Mouse (Mus musculus) B cell, adult 2 months (primary cell): ENCODE data around the gene Fosl2.

ENCODE experiments used
- DNase-seq, 2 experiments: peaks; one replicate each; pipeline ENCODE4 v3.0.0; 2022

Gene Fosl2

DNA sequence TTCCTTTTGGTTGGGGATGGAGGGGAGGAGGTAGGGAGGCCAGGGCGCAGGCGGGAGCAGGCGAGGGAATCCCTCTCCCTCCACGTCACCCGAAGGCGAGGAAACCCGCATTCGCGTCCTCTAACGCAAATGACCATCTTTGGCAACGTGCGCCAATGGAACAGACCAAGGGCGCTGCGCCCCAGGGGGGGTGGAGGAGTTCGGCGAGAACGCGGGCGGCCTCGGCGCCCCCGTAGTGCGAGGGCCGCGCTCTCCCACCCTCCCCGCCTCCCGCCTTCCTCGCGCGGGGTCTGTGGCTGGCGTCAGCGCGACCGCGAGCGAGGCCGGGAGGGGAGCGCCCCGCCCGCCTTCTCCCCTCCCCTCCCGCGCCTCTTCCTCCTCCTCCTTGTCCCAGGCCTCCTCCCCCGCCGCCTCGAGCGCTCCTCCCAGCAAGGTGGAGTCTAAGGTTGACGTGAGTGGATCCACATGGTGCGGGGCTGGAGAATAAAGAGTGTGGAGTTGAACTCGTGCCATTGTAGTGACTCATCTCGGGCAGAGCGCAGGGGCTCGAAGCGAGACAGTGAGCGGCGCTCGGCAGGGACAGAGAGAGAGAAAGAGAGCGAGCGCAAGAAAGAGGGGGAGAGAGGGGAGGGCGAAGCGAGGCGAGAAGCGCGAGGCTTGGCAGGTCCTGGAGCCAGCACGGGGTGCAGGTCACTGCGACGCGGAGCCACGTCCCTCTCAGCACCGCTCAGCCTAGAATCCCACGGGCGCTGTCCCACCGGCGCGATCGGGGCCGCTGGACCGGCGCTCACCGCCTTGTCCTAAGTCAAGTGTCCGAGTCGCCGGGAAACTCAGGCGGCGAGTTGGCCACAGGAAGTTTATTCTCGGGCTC lies at the start of gene Fosl2:
Gene Fosl2 (plus strand): TSS at position 466 of the 871 bp plus-strand sequence.
- DNase-seq = peak; percentile 82 to 84

DNA sequence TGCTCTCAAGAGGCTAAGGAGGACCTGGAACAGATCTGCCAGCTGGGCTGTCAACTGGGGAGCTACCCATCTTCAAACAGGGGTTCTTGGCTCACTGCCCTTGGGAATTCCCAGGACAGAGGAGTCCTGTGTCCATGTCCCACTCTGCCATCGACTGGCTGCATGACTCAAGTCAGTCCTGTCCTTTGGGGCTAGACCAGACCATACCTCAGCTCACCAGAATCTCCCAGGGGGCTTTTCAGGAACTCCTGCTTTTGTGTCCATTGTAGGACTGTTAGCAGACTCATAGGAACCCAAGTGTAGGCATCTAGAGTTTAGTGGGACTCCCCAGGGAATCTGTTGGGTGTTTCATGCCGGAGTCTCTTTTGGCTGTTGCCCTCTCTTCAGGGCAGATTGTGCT lies 49.6 kb upstream of the Fosl2 start:
- no peak for DNase-seq

- DNase-seq = no peak
Observed at GRCm38 (mm10) chr5:32086526-32087090, 49.0 kb upstream of the Fosl2 start.

DNA sequence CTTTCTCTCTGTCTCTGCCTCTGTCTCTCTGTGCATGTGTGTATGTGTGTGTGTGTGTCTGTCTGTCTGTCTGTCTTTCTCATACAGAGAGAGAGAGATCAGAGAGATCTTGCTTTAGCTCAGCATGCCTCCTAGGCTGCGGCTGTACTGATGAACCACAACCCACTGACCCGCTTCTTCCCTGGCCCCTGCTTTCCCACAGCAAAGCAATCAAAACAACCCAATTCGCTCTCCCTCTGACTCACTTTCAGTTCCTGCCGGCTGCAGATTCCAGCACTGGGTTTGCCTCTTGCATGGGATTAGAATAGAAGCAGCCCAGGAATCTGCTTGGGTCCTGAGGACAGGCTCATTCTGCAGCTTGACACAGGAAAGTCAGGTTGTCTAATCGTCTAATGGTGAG lies 46.1 kb upstream of the Fosl2 start:
- DNase-seq = no peak

DNA sequence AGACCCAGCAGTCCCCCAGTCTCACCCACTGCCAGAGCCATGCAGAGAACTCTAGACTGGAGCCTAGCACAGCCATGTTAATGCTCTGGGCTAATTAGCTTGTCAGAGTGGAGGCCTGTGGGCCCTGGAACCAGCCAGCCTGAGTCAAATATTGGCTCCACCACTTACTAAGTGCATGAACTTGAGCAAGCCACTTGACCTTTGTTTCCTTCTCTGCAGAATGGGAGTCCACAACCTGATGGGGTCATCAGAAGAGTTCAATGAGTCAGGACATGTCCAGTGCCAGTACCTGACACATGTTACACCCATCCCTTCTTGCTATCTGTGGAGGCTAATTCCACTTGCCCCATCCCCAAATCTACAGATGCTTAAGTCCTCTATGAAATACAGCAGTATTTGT lies 43.3 kb upstream of the Fosl2 start:
- no peak for DNase-seq

DNA sequence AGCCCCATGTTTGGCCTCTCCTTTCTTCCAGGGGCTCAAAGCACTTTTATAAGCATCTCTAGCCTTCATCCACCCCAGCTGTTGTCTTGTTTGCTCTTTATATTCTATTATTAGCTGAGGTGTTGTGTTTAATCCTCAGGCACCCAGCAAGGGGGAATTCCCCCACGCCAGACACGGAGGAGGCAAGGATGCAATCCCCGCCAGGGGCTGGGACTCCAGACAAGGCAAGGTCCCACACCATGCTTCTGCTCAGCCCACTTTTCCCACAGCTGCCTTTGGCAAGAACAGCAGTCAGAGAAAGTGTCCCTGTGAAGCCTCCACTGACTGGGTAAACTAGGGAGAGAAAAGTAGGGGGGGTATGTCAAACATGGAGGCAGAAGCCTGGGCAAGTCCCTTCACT lies 36.9 kb upstream of the Fosl2 start:
- DNase-seq = no peak

GRCm38 (mm10) chr5:32102484-32102883 lies 33.1 kb upstream of the Fosl2 start:
- no peak for DNase-seq

- DNase-seq = no peak
Observed at GRCm38 (mm10) chr5:32102971-32103431, 32.6 kb upstream of the Fosl2 start.

- DNase-seq = no peak
Observed at GRCm38 (mm10) chr5:32103545-32103944, 32.1 kb upstream of the Fosl2 start.

DNA sequence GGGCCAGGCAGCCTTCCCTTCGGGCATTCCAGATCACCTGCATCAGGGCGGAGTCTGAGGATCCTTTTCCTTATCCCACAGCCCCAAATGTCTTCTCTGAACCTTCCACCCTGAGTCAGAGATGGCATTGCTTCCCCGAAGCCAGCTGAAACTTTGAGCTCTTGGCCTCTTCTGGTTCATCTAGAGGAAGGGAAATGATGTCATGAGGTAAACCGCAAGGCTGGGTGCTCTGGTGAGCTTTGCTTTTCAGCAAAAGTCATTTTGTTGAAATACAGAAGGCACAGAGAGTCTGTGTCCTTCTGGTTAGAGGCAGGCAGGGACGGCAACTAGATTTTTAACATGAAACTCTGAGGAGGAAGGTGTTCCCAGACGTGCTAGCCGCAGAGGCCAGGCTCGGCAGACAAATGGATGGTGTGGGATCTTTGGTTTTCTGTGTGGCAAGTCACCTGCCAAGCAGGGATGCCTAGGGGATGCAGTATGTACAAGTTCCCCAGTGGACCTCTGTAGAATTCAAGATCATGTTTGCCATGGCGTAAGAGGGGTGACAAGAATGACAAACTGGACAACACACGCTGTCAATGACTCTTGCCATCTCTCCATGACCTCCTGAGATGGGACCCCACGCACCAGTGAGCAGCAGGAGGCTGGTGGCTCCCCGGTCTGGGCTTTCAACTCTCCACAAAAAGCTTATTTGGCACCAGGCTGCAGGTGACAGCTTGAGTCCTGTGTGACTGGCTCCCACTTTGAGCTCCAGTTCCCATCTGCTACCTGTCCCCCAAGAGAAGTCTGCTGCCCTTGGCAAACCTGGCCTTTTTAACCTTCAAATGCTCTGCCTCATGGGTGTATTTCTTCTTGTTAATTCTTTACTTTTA lies 31.2 kb upstream of the Fosl2 start:
- peak; percentile 50 to 60 for DNase-seq

GRCm38 (mm10) chr5:32106473-32107140 lies 29.0 kb upstream of the Fosl2 start:
- DNase-seq = no peak

GRCm38 (mm10) chr5:32110651-32111050 lies 24.9 kb upstream of the Fosl2 start:
- no peak for DNase-seq

DNA sequence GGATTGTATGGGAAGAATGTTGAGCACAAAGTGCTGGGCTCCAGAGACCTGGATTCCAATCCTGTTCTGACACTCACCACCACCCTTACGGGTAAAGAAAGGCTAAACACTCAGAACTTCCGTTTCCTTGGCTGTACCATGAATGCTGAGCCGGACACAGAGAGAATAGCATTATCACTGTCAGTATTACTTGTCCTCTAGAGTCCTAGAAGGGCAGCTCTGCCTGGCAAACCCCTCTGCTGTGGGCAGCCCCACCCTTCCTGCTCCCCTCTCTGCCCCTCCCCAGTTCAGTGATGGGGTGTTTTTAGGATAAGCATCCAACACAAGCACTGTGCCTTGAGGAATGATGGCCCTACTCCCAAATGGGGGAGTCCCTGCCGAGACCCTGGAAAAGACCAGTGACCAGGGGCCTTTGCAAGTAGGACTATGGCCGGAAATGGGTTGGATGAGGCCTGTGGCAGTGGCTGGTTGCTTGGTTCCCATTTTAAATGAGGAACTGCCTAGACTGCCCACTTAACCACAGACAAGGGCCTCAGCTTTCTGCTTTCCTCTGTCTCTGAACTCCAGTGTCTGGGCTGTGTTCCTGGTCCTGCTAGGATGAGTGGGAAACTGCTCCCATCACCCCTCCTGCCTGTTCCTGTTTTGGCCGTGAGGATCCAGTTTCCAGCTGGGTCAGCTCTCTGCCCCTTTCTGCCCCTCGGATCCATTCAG lies 23.2 kb upstream of the Fosl2 start:
- DNase-seq = peak; percentile 14 to 22

DNA sequence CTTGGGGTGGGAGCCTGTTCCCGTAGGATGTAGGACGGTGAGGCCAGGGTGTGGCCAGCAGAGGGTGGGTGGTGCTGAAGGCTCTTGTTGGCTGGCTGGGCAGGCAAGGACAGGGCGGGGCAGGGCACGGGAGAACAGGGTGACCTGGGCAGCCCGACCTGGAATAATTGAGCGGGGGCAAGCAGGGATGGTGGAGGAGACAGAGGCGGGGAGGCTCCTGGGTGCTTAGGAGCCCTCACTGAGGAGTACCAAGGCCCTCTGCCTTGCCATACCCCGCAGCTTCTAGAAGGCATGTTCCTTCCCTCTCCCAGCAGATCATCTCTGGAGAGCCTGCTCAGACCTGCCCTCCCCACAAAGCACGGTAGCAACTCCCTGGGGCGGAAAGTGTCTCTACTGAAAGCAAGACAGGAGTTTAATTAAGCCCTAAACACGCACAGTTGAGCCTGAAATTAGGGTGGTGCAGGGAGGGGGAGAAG lies 14.7 kb upstream of the Fosl2 start:
- DNase-seq = no peak

DNA sequence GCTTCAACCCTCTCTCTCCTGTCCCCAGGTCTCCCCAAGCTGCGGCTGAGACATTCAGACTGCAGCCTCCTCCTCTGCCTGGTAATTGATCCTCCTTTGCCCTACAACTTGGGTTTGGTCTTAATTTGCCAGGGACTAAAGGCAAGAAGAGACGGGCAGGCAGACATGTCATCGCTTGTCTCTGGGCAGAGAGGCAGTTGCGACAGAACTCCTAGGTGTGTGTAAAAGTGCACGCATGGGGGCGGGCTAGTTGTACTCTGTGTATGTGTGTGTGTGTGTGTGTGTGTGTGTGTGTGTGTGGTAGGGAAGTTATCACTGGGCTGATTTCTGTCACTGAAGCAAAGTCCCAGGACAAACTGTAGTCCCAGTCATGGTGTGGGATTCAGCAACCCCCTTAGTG lies 13.7 kb upstream of the Fosl2 start:
- no peak for DNase-seq

DNA sequence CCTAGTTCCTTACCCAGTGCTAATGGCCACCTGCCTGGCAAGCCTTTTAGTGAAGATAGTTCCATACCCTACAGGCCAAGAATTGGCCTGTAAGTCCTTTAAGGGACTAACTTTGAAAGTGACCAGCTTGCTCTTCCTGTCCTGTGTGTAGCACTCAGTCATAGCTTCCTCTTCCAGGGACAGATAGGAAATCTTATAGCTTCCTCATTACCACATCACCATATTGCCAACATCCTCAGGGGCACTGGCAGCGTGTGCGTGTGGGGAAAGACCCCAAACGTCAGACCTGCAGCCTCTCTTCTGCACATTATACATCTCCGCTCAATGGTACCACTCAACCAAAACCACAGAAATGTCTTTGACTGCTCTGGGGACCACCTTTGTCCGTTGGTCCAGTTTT lies 13.2 kb upstream of the Fosl2 start:
- DNase-seq = no peak

DNA sequence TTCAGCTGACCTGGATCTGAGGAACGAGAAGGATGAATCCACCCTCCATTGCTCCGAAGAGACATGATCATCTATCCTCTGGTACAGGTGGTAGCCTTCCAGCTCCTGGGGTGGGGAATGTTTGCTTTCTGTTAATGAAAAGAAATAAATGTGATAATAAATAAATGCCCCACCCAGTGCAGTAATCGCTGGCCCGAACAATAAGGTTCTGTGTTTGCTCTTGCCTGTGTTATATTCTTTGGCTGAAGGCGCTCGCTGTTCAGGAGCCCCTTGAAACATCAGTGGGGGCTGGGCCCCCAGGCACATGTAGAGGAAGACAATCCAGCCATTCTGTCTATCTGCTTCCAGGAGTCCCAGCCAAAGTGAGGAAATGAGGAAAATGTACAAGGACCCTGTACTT lies 10.6 kb upstream of the Fosl2 start:
- DNase-seq = no peak

DNA sequence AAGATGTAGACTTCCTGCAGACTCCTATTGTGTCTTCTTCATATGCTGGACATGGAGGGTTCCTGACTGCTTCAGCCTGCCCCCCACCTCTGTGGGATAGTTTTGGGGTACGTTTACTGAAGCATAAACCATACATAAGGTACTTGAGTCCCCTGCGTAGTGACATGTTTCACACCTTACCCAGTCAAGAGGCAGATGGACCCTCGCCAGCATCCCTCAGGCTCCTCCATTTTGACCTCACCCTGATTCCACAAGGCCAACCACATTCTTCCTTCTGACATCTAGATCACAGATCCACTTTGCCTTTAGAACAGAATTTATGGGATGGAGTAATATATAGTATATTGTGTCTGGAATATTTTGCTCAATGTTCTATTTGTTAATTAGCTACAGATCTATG lies 8.4 kb upstream of the Fosl2 start:
- DNase-seq = no peak

GRCm38 (mm10) chr5:32127927-32128326 lies 7.7 kb upstream of the Fosl2 start:
- no peak for DNase-seq

- peak; percentile 45 to 46 for DNase-seq
Observed at GRCm38 (mm10) chr5:32132971-32133501, 2.6 kb upstream of the Fosl2 start.

- DNase-seq = peak; percentile 56 to 60
Observed at GRCm38 (mm10) chr5:32133549-32134004, 2.0 kb upstream of the Fosl2 start.
